ENCODE assay signal across 8 mouse cellular contexts in the genomic region with DNA sequence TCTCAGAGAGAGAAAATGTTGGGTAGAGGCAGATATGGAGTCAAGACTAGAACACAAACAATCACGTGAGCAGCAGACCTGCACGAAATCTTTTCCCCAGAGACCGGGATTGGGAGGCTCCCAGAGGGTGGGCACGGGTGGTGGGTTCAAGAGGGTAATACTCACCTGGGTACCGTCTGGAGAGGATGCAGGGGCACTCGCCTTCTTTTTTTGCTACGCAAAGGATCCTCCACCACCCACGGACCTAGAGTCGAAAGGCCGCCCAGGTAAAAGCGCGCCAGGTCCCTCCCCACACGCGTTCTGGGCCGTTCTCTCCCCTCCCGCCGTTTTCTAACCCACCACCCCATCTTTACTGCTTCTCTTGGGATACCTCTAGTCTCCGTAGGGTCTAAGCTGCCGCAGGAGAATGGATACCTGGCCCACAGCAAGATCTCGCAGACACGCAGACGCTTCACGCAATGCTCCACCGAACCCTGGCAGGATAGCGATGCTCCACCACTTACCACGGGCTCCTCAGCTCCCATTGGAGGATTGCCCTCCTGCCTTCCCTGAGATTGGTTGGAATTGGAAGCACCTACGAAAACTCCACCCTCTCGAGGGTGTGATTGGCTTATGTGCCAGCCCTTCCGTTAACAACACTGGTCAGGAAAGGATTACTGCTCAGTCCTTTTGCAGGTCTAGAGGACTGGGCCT. TPM values are rescaled to one million over a fixed set of nuclear protein-coding genes. Genes with fewer than 3 reads are reported as not detected.
A peak's percentile ranks its signal among the peaks of the same experiment; 100 is the strongest.
DNase-seq lines count a peak whose midpoint lies in the region; ATAC-seq lines count a peak whose summit lies in the region.

A gene (minus strand): TSS at position 500 of the 693 bp plus-strand sequence.

- H3K9me3 ChIP-seq in hindbrain, embryonic 15.5 days: no peaks in the 10 kb centered on the region

- 17% methylated on average over 24 of the region's 29 CpGs for WGBS in hindbrain, embryonic 15.5 days

- no peaks in the 10 kb centered on the region for H3K36me3 ChIP-seq in hindbrain, embryonic 15.5 days

- peak within 1 kb of the TSS; percentile 47 for H3K4me3 ChIP-seq in hindbrain, embryonic 15.5 days

- H3K27me3 ChIP-seq in hindbrain, embryonic 15.5 days: peaks cover 26% of the 10 kb centered on the region; the same call in 1 of the 2 replicates

- DNase-seq in adrenal gland, adult (ENCODE audit: inconsistent age in 2 of 2, low spot score in 1 of 2): peak; percentile 83 to 91
- DNase-seq in gastrocnemius, adult 18-20 months (ENCODE audit: low spot score): peak; percentile 84
- DNase-seq in layer of hippocampus, postnatal 36 days: peak; percentile 72 to 74
- peak; percentile 89 for DNase-seq in lung, postnatal 25 days (ENCODE audit: low spot score)
- peak; percentile 93 for DNase-seq in retina, postnatal 1 day
- DNase-seq in thymus, postnatal 4 days: peak; percentile 63

- H3K9ac ChIP-seq in hindbrain, embryonic 15.5 days: peak within 1 kb of the TSS; percentile 66

- peak; percentile 100 for ATAC-seq in common myeloid progenitor, adult 5-6 weeks (replicated peaks; ENCODE audit: low read depth, poor library complexity, severe bottlenecking)
- peak; percentile 99 for ATAC-seq in hindbrain, embryonic 15.5 days (ENCODE audit: low FRiP score, low read depth)

- peak within 1 kb of the TSS; percentile 73 for H3K27ac ChIP-seq in hindbrain, embryonic 15.5 days (replicated peaks)

- H3K4me2 ChIP-seq in hindbrain, embryonic 15.5 days: peak within 1 kb of the TSS; percentile 58

- H3K4me1 ChIP-seq in hindbrain, embryonic 15.5 days (replicated peaks): peaks cover 3% of the 10 kb centered on the region; the same call in 1 of the 2 replicates

RNA-seq across cellular contexts. Expression of the gene that starts here (rescaled TPM):
- total RNA-seq in common myeloid progenitor, adult 5-6 weeks (2017): 5.3 and 11.5 TPM in 2 replicates
- 1 to 10 TPM; 1.1 to 1.3 TPM for total RNA-seq in gastrocnemius, adult 18-20 months (2021)
- polyA plus RNA-seq in hindbrain, embryonic 15.5 days (2015; fragmentation: Nextera tagmentation; extraction: Ambion mirVana): 30.3 and 32.9 TPM in 2 replicates
- total RNA-seq in layer of hippocampus, postnatal 36 days (2021): 10 to 100 TPM; 53.0 to 53.1 TPM

Comparison
In these comparisons a context has a peak if more than half of its experiments do, and no peak if none do; other contexts are left out.
1. Peak in every context shown above with its lines: DNase-seq, ATAC-seq, H3K4me3 ChIP-seq and H3K27ac ChIP-seq.